Mouse (Mus musculus) midbrain, embryonic 11.5 days (tissue): Measurements from ENCODE around the gene Focad. TPM values are rescaled to one million over a fixed set of nuclear protein-coding genes. Genes with fewer than 3 reads are reported as not detected.

Experiments used
- ATAC-seq: fragments of 200-750 bp; cut with Nextera tagmentation; 2 replicates; pipeline ENCODE4 v1.8.0; 2017; ENCODE audit warnings: moderate TSS enrichment, moderate library complexity; ENCODE audit not compliant: low FRiP score
- DNase-seq: peaks from one replicate; pipeline ENCODE4 v3.0.0; 2015; ENCODE audit warnings: low spot score; ENCODE audit errors: missing footprints
- H3K27ac ChIP-seq: fragments of 300-500 bp; sonication (generic); 2 replicates; pipeline ENCODE4 v1.5.1; 2014; ENCODE audit warnings: low read depth, low read length
- H3K27me3 ChIP-seq: fragments of 300-500 bp; sonication (generic); 2 replicates; pipeline ENCODE4 v1.6.1; 2014; ENCODE audit warnings: mild to moderate bottlenecking, low read length, moderate library complexity, mixed read lengths; ENCODE audit not compliant: control insufficient read depth, insufficient read depth
- H3K36me3 ChIP-seq: fragments of 300-500 bp; sonication (generic); 2 replicates; pipeline ENCODE4 v1.6.1; 2014; ENCODE audit warnings: mild to moderate bottlenecking, low read length, moderate library complexity, mixed read lengths; ENCODE audit not compliant: control insufficient read depth, insufficient read depth
- H3K4me1 ChIP-seq: fragments of 300-500 bp; sonication (generic); 2 replicates; pipeline ENCODE4 v1.6.1; 2014; ENCODE audit warnings: low read length; ENCODE audit not compliant: control insufficient read depth, insufficient read depth
- H3K4me2 ChIP-seq: fragments of 300-500 bp; sonication (generic); 2 replicates; pipeline ENCODE4 v1.6.1; 2014; ENCODE audit warnings: mild to moderate bottlenecking, moderate library complexity
- H3K4me3 ChIP-seq: fragments of 300-500 bp; sonication (generic); 2 replicates; pipeline ENCODE4 v1.5.1; 2014; ENCODE audit warnings: low read depth, low read length
- H3K9ac ChIP-seq: fragments of 300-500 bp; sonication (generic); 2 replicates; pipeline ENCODE4 v1.6.1; 2014; ENCODE audit warnings: low read length
- H3K9me3 ChIP-seq: fragments of 300-500 bp; sonication (generic); 2 replicates; pipeline ENCODE4 v1.6.1; 2016; ENCODE audit warnings: low read length; ENCODE audit not compliant: control insufficient read depth
- WGBS: fragments of 180-500 bp; shearing (Covaris S2); extraction: QIAGEN DNeasy Blood & Tissue Kit; methylation state at CpG from one replicate; pipeline ENCODE4 v1.1.7; 2014; 5-methylcytosine and 5-hydroxymethylcytosine counted together
- polyA plus RNA-seq: library from polyadenylated mRNA; unstranded; fragments of >200 nt; fragmentation: Nextera tagmentation; extraction: Ambion mirVana; gene quantifications from 2 replicates; pipeline ENCODE4 v1.2.1, GENCODE M21; 2014

Focad gene
- polyA plus RNA-seq, 1 experiment from 2014 or later: 18.5 TPM

- no peak for ATAC-seq
- no peak for DNase-seq
- no peak overlapping the region for H3K27ac ChIP-seq
- no peaks in the 10 kb centered on the region for H3K36me3 ChIP-seq
- H3K4me1 ChIP-seq: no peaks in the 10 kb centered on the region
- no peak overlapping the region for H3K4me3 ChIP-seq
- H3K9me3 ChIP-seq: no peaks in the 10 kb centered on the region
- H3K27me3 ChIP-seq: no peaks in the 10 kb centered on the region
- 85% methylated on average over 3 of the region's 3 CpGs for WGBS
- no peak overlapping the region for H3K9ac ChIP-seq
- no peak overlapping the region for H3K4me2 ChIP-seq
Measured at GRCm38 (mm10) chr4:88299551-88299950, 205.1 kb downstream of the Focad start.

DNA sequence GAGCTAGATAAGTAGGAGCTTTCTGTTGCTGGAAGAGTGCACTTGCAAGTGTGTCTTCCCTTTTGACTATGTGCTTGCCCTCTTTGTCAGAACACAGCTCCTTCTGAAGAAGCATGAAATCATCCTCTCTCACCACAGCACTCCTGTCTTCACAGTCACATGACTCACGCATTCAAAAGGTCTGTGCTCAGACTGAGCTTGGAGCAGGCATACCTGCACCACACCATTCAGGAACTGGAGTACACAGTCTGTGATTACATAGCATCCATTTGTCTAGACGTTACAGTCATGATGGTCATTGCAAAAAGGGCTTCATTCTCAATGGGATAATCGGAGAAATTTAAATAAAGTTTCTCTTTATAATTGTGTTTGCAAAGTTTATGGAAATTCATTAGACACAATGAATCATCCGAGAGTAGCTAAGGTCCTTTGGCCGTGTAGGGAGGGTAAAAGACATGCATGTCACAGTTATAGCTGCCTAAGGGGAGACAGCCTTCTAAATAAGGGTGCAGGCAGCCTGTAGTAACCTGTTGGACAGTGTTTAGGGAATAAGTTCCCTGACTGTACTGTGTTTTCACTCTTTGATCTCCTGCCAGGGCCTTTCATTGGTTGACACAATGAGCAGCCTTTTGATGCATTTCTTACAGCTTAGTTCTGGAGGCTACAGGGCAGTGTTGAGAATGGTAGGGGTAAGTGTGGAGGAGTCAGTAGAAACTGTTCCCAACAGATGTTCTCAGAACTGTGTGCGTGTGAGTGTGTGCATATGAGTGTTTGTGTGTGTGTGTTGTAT is 206.6 kb downstream of the Focad start:
- no peaks in the 10 kb centered on the region for H3K36me3 ChIP-seq
- H3K27me3 ChIP-seq: no peaks in the 10 kb centered on the region
- no peak overlapping the region for H3K27ac ChIP-seq
- ATAC-seq: no peak
- no peaks in the 10 kb centered on the region for H3K4me1 ChIP-seq
- no peak overlapping the region for H3K4me3 ChIP-seq
- no peak for DNase-seq
- 89% methylated on average over 6 of the region's 6 CpGs for WGBS
- no peak overlapping the region for H3K9ac ChIP-seq
- H3K4me2 ChIP-seq: no peak overlapping the region
- no peaks in the 10 kb centered on the region for H3K9me3 ChIP-seq

DNA sequence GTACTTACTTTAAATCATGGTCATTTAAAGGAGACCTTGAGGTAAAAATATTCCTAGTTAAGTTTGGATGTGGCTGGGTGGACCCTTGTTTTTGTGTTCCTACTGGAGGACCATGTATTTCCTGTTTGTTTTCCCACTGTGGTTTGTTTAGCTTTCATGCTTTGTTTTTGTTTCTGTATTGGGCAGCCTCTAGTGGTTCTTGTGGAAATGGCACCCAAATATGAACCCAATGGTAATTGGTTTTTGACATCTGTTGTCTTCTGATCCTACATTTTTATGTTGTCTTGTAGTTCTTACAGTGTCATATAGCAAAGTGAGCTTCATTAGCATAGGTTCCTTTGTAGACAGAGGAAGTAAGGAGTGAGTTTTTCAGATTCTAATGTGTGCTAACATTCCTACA is 207.9 kb downstream of the Focad start:
- Histone ChIP-seq H3K9ac (no peak overlapping the region), H3K27ac (no peak overlapping the region), H3K4me3 (no peak overlapping the region), H3K36me3 (no peaks in the 10 kb centered on the region), H3K27me3 (no peaks in the 10 kb centered on the region), H3K9me3 (no peaks in the 10 kb centered on the region), H3K4me2 (no peak overlapping the region), H3K4me1 (no peaks in the 10 kb centered on the region)
- DNase-seq: no peak
- ATAC-seq: no peak

DNA sequence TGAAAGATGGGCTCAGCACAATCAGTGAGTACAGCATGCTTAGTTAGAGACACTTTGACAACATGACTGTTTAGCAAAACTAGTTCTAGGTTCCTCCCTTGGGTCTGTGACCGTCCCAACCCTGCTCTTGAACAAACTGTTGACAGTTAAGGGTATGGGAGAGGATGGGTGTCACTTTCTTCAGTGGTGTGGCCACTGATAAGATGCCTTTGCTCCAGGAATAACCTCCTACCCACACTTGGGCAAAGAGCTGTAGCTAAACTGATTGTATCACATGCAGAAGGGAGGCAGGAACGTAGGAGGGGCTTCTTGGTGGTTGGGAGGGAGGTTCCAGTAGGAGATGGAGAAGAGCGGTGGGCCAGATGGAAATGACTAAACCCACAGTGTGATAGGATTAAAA is 213.3 kb downstream of the Focad start:
- no peak overlapping the region for H3K27ac ChIP-seq

DNA sequence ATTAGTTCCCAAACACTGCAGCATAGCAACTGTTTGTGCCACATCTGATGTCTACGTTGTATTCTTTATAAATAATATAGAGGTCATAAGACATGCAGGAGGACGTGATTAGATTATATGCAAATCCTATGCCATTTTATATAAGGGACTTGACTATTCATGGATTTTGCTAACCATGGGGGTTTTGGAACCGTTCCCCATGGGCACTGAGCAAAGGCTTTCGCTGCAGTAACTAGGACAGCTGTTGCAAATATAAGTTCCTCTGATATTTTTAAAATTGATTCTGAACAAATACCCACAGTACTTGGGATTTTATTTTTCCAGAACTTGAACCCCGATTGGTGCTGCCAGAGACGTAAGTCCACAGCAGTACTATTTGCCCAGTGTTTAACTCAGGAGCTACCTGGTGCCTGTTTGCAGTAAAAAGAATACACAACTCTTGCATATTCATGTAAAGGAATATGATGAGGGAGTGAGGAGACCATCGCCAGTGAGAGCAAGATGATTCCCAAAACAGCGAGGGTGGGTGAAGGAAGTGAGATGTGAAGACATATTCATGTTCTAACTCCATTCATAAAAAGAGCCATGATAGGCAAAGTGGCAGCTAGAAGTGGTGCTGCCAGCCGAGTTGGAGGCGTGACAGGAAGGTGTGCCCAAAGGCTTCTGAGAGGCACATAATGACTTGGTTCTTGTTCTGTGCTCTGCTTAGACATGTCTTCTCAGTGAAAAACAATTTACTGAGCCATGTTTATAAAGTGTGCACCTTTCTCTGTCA is 214.1 kb downstream of the Focad start:
- Histone ChIP-seq H3K9me3 (no peaks in the 10 kb centered on the region), H3K27ac (no peak overlapping the region), H3K36me3 (no peaks in the 10 kb centered on the region), H3K4me1 (no peaks in the 10 kb centered on the region), H3K4me2 (no peak overlapping the region), H3K9ac (no peak overlapping the region), H3K4me3 (no peak overlapping the region), H3K27me3 (no peaks in the 10 kb centered on the region)
- 92% methylated on average over 10 of the region's 10 CpGs for WGBS
- DNase-seq: no peak
- no peak for ATAC-seq

More for the DNA sequence above, 213.3 kb downstream of the Focad start:
- WGBS: 93% methylated on average over 3 of the region's 3 CpGs
- Histone ChIP-seq H3K4me3 (no peak overlapping the region), H3K9ac (no peak overlapping the region), H3K9me3 (no peaks in the 10 kb centered on the region), H3K4me2 (no peak overlapping the region), H3K36me3 (no peaks in the 10 kb centered on the region), H3K27me3 (no peaks in the 10 kb centered on the region), H3K4me1 (no peaks in the 10 kb centered on the region)
- ATAC-seq (no peak), DNase-seq (no peak)

GRCm38 (mm10) chr4:88309676-88310075 is 215.2 kb downstream of the Focad start:
- no peak overlapping the region for H3K4me3 ChIP-seq
- WGBS: 49% methylated on average over 2 of the region's 2 CpGs
- H3K36me3 ChIP-seq: no peaks in the 10 kb centered on the region
- peak; percentile 85 for DNase-seq
- H3K4me2 ChIP-seq: no peak overlapping the region
- no peaks in the 10 kb centered on the region for H3K9me3 ChIP-seq
- no peaks in the 10 kb centered on the region for H3K27me3 ChIP-seq
- no peaks in the 10 kb centered on the region for H3K4me1 ChIP-seq
- H3K9ac ChIP-seq: no peak overlapping the region
- H3K27ac ChIP-seq: no peak overlapping the region
- ATAC-seq: peak; percentile 72

DNA sequence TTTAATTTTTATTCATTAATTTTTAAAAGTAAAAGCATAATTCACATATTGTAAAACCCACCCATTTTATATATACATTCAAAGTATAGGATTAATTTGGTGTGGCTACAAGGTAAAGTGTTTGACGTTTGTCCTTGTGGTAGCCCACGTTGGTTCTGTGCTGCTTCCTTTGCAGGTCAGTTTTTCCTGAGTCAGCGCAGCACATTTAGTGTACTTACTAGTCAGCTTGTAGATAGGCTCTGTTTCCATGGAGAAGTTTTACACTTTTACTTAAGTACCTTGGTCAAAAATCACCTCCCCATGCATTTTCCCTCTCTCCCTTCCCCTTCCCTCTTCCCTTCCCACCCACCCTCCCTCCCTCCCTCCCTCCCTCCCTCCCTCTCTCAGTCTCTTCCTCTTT is 220.5 kb downstream of the Focad start:
- Histone ChIP-seq H3K9me3 (no peaks in the 10 kb centered on the region), H3K4me2 (no peak overlapping the region), H3K36me3 (no peaks in the 10 kb centered on the region), H3K4me1 (no peaks in the 10 kb centered on the region), H3K27ac (no peak overlapping the region), H3K4me3 (no peak overlapping the region), H3K9ac (no peak overlapping the region), H3K27me3 (no peaks in the 10 kb centered on the region)
- no peak for DNase-seq
- ATAC-seq: no peak
- WGBS: 89% methylated on average over 3 of the region's 3 CpGs

- Histone ChIP-seq H3K27ac (no peak overlapping the region), H3K4me1 (no peaks in the 10 kb centered on the region), H3K4me3 (no peak overlapping the region), H3K27me3 (no peaks in the 10 kb centered on the region), H3K36me3 (no peaks in the 10 kb centered on the region), H3K4me2 (no peak overlapping the region), H3K9me3 (no peaks in the 10 kb centered on the region), H3K9ac (no peak overlapping the region)
- DNase-seq: no peak
- ATAC-seq: no peak
- WGBS: 89% methylated on average over 1 of the region's 1 CpGs
Measured at GRCm38 (mm10) chr4:88320067-88320466, 225.6 kb downstream of the Focad start.

DNA sequence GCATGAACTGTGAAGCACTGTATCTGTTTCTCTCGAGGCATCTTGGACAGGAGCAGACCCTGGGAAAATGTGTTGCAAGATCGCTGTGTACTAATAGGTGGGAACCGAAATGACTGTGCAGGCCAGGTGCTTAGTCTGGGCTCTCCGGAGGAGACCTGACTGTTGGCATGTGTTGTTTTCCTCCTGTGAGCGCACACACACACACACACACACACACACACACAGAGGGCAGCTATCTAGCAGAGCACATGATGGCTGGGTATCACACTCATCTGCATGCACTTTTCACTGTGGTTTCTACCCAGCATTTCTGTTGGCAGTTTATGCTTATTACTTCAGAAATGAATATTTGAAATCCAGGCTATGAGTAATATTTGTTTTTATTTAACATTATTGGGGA is 231.0 kb downstream of the Focad start:
- DNase-seq: no peak
- no peak overlapping the region for H3K27ac ChIP-seq
- H3K27me3 ChIP-seq: no peaks in the 10 kb centered on the region
- no peak for ATAC-seq
- H3K36me3 ChIP-seq: no peaks in the 10 kb centered on the region
- no peak overlapping the region for H3K4me3 ChIP-seq
- no peaks in the 10 kb centered on the region for H3K4me1 ChIP-seq
- no peaks in the 10 kb centered on the region for H3K9me3 ChIP-seq
- H3K9ac ChIP-seq: no peak overlapping the region
- WGBS: 90% methylated on average over 5 of the region's 5 CpGs
- H3K4me2 ChIP-seq: no peak overlapping the region
